Mouse (Mus musculus) monocyte, adult 2 months (primary cell): ENCODE measurements at regions not wholly inside any gene's neighbourhood (a gene's known extent, or its start where the extent isn't known, plus 50 kb on each side); places are given as distances from the start of the nearest gene placed in this dataset.

Source experiments
- DNase-seq, 2 experiments: peaks; one replicate each; pipeline ENCODE4 v3.0.0; 2022; ENCODE audit warnings: low spot score in 2 of 2, low read depth in 1 of 2

DNA sequence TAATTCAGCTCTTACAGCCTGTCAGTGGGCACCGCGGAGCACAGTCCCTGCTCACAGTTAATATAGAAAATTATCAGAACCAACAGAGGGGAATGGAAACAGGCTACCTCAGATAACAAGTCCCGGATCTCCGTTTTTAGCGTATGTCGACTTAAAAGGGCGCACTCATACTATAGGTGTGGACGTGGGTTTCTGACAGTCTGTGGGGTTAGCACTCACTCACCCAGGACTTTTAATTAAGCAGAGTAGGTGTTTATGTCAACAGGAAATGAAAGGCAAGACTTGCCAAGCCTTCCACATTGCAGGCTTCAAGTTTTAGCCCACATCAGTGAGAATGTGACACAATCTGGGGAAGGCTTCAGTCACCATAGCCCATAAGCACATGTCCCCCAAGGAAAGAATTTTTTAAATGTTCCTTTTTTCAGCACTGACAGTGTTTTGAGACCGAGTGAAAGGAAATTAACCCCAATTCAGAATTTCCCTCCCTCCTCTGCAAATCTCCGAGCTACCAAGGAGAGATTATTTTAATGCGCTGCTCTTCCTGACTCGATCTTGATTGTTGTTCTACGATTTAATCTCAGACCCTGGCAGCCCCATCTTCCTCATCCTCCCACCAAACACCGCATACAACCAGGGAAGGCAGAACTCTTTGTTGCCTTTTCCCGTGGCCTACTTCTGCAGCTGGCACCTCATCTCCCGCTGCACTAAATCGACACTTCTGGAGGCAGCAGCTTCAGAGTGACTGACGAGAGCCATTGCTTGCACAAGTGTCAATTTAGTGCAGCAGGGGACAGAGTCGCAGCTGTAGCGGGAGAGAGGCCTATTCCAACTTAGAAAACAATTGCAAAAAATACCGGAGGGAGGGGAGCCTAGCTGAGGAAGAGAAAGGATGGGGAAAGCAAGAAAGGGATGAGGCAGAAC, 629.7 kb downstream of the Rwdd3 start:
- DNase-seq = no peak

DNA sequence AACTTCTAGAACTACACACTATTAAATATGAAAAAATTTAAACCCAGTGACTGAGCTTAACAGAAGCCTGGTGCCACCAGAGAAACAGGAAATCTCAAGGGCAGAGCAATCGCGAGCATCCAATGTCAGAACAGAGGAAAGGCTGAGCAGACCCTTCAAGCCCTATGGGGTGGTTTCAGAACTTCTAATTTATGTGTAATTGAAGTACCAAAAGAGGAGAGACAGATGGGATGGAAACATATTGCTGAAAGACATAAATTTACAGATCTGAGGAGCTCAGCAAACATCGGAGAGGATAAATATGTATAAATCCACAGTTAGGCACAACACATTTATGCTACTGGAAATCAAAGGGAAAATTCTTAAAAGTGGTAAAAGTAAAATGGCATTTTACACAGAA, 637.6 kb downstream of the Rwdd3 start:
- no peak for DNase-seq

DNA sequence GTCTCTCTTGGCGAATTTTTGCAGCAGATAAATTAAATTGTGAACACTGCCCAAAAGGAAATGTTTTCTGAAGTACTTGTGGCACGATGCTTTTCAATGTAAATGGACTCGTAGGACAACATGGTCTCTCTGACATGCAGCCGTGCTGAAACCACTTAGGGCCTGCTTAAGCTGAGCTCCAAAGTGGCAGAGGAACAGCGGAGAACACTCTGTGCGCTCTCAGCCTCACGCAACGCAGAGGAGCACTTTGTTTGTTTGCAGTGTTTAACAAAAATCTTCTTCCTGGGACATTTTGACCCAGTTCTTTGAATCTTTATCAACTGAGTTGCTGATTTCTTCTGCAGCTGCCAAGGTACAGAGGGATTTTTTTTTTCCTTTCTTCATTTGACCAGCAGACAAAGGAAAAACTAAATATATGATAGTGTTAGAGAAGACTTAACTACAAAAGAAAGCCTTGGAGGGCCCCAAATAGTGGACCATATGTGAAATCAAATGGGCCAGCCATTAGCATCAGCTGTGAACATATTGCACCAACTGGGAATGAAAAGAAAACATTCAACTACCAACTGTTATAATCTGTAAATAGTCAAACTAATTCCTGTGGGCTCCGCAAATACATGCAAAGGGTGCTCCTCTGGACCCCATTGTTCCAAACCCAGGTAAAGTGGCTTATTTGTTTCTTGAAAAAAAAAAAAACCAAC, 639.5 kb downstream of the Rwdd3 start:
- DNase-seq = no peak

DNA sequence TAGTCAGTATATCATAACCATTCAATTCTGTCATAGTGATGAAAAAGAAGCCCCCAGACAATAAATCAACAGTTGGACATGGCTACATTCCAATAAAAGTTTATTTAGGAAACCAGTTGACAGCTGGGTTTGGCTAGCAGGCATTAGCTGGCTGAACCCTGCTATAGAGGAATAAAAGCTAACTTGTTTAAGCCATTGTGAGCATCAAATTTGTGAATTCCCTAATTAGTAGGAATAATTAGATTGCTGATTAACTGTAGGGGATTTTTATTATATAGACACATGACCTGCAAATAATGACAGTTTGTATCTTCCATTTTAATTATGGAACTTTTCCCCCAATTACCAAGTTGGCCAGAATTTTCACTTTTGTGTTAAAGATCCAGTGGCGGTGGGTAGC, 659.8 kb downstream of the Rwdd3 start:
- no peak for DNase-seq

DNA sequence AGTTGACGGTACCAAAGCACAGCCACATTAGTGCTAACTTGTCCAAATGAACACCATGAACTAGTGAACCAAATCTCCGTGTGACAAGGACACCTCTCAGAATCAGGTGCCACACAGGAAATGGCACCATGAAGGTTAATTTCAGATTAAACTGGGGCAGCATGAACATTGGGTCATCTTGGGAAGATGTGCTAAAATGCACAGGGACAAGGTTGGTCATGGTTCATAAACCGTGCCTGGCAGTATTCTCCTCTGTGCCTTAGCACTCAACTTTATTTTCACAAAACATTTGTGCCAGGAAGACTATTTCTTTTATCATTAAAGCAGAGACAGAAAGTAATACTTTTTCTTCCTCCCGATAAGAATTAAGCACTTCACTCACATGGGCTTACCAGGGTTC, 672.6 kb downstream of the Rwdd3 start:
- no peak for DNase-seq

DNA sequence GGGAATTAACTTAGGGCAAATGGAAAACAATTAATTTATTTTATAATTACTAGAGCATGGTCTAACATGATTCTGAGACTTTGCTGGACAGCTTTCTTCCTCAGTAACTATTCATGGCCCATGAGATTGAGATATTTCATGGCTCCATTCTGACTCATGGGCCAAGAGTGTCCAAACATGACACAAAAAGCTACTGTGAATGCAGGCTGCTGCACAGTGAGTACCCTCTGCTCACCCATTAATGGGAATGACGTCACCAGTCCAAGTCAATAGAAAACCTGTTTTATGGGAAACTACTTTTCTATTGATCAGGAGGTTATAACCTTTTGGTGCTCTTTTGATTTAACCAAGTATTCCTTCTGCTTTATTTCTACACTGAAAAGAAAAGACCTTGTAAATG, 693.6 kb downstream of the Rwdd3 start:
- no peak for DNase-seq

DNA sequence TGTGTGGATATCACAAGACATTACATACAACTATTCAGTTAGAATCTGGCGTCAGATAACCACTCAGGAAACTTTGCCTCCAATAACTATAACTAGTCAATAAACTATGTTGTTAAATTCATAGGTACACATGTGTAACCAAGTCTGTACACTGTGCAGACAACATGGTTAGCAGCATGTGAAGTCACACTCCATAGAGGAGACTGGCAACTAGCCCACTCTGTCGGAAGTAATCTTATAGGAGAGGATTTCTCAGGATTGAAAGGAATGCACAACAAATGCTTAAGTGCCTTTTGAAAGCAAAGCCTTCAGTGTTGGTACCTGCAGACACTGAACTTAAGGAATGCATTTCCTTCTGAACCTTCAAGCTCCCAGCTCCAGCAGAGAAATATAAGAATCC, 693.0 kb upstream of the Ptbp2 start:
- DNase-seq = no peak

DNA sequence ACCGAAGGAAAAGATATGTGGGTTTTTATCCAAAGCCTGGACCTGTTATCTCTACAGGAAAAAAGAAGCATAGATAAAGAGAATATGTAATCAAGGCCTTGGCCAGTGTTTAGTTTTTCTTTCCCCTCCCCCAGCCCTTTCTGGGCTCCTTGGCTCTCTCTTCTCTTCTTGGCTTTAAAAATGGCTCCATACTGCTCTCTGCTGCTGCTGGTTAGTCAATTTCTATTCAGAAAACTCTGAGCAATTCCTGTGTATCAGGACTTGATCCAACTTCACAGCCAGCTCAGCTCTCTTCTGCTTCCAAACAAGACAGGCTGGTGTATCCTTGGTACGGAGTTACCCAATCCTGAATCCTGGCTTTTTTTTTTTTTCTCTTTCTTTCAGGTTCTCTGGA, 689.4 kb upstream of the Ptbp2 start:
- no peak for DNase-seq

DNA sequence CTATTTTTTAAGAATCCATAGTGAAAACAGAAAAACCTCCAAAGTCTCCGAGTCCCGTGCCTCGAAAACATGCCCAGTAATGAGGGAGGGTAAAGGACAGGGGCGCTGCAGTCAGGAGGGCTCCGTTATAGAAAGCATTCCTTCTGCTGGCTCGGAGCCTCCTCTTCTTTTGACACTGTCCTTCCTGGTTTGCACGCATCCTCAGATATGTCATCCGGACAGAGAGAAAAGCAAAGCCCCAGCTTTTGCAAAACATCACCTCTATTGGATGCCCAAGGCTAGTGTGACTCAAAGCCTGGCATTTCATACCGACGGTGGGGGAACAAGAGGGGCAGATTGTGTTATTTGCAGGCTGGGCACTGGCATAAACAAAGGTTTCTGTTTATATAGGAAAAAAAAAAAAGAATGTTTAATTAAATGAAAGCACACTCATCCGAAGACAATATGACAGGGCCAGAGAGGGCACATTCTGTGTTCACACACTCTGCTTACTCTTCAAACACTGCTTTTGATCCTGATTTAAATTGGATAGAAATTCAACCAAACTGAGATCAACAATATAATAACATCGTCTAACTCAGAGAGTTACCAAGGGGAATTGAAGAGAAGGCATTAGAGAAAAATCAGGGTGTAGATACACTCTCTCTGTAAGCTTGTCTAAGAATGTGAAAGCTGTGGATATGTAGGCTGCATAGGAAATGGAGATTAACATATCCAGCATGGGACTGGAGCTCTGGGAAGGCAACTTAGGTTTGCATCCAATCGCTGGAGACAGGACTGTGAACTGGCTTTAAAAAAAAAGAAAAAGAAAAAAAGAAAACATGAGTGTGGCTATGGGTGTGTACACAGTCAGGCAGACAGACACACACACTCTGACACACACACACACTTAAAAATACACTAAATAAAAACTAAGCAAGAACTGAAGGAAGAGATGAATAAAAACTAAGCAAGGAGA, 688.7 kb upstream of the Ptbp2 start:
- no peak for DNase-seq

DNA sequence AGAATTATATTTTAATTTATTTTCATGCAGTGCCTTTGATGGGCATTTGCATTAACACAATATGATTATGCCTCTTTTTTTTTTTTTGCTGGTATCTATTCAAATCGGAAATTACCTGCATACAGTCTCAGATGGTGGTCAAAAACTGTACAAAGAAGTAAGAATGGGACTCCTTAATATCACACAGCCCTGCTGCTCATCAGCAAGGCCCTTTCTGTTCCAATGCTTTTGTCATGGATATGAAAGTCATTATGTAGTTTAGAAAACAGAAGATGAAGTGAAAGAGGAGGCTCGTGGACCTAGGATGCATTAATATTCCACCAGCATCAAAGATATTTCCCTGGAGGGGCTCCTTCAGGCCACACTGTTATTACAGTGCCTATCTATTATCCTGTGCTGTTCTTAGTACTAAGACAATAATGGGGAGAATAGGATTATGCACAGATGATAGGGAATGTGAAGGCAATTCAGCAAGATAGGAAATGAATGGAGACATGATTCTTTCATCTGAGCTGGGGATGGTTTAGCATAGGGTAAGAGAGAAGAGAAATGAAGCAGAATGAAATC, 687.7 kb upstream of the Ptbp2 start:
- no peak for DNase-seq

DNA sequence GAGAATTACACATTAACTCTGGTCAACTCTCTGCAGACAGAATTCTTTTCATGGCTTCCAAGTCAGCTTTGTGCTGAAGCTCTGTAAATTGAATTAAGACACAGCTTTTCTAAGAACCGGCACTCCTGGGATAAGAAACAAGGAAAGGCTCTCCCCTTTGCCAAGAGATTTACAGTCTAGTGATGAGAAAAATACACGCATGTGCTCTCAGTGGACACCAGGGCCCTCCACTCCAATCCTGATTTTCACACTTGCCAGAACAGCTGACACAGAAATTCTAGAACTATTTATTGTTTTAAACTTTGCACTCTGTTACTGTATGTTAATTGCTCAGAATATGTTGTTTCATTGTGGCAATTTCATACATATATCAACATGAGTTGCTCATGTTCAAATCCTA, 684.6 kb upstream of the Ptbp2 start:
- DNase-seq = no peak

DNA sequence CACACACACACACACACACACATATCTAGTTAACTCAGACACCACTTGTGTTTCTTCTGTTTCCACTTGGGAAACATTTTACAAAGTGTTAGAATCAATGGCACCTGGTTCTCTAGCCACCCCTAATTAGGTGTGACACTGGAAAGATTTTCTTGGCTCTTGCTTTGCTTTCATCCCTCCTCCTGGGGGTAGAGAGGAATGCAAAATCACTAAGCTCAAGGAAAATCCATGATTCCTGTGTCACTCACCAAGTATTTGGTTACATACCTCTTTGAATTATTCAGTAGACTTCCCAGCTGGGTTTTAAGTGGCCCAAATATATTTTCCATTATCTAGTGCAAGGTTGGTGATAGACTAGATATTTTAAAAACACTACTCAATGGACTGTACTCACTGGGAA, 676.5 kb upstream of the Ptbp2 start:
- no peak for DNase-seq

DNA sequence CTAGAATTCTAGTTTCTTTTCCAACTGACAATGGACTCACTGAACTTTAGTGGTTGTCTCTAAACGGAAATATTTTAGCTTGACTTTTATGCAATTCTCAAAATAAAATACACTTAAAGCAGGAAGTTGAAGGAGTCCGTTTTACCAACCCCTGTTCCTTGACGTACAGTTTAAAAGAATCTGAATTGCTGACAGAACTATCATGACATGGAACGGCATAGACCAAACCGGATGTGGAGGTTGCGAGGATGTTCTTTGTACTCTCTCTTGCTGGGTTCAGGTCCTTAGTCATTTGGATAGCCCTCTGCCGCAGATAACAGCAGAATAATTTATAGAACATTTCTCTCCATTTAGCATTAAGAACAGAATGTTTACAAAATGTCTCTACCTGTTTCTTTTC, 673.6 kb upstream of the Ptbp2 start:
- DNase-seq = no peak

DNA sequence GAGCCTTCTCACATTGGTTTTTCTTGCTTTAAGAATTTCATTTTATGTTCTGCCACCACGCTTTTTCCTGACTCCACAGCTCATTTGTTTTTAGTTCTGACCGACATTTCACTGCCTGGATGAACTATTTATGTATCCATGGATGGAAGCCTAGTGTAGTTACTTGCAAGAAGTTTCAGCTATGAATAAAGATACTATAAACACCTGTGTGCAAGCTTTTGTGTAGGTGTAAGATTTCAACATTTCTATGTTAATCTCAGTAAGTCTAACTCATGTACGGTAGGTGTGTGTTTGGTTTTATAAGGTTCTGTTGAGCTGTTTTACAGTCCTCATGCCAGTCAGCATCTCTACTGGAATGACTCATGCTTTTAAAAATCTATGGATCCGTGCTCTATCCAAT, 656.9 kb upstream of the Ptbp2 start:
- DNase-seq = no peak

DNA sequence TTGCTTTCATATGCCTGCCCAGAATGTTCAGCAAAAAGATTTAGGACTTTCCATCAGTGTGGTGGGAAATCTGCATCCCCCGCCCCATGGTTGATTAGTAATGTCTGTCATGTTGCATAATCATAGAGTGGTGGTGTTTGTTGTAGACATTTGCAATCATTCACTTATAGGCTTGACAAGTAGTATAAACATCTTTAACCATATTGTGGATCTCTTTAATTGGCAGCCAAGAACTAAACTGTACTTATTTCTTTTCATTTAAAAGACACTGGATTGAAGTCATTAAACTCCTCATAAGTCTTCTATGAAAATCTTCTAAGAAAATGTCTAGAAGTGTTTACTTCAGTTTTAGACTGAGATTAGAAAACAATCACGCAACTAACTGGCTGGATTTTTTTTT, 646.0 kb upstream of the Ptbp2 start:
- DNase-seq = no peak

DNA sequence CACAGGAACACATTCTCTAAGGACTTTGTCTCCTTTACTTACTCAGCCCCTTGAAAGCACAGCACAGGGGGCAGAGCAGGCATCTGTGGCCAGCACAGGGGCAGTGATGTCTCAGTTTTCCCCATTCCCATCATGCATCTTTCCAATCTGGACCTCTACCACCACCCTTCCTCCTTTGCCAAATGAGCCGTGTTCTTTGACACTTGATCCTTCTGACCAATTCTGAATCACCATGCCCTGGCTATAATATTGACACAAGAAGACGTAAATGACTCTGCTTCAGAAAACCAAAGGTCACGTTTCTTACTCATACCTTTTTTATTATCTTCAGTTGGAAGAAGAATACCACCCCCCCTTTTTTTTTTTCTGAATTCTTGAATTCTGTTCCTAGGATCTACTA, 632.4 kb upstream of the Ptbp2 start:
- no peak for DNase-seq

DNA sequence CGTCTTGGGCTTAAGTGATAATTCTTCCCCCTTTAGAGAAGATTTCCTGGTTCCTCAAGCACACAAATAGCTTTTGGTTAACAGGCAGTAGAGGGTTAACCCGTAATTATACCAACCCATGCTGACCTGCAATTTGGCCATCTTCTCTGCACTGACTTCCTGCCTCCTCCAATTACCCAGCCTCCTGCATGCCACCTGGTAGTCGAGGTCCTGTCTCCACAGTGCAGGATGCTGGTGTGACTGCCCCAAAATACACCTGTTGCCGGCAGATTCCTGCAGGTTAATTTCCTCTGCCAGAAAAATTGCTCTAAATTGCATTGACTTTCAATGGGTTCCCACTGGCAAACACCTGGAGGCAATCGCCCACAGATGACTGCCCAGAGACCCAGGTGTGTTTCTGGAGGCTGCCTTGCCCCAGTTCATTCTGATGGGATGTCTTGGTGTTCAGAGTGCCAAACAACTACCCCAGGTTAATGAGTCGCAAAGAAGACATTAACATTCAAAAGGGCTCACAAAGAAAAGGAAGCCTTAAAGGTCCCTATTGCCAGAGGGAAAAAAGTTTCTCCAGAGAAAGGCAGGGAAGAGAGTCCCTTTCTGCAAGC, 591.5 kb upstream of the Ptbp2 start:
- DNase-seq = no peak

DNA sequence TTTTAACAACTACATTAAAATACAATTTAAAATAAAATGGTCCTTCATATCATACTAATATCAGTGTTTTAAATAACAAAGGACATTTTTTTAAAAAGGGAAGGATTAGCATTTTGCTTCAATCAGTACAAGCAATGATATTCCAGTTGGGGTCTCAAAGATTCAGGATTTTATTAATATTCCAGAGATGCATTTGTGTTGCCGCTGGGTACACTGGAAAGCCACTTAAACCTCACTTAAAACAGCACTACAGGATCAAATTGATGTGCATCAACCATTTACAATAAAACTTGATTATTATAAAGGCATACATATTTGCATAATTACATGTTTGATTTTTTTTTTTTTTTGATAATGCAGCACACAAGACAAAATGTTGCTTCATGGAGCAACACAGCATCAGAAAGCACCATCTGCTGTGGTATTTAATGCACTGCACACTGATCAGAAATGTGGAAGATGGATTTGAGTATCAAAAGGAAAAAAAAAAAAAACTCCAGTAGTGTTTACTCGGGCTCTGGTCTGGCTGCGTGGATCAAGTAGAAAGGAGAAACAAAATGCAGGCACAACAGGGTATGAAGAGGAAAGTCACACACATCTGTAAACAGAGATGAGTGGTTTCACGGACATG, 558.6 kb upstream of the Ptbp2 start:
- no peak for DNase-seq

DNA sequence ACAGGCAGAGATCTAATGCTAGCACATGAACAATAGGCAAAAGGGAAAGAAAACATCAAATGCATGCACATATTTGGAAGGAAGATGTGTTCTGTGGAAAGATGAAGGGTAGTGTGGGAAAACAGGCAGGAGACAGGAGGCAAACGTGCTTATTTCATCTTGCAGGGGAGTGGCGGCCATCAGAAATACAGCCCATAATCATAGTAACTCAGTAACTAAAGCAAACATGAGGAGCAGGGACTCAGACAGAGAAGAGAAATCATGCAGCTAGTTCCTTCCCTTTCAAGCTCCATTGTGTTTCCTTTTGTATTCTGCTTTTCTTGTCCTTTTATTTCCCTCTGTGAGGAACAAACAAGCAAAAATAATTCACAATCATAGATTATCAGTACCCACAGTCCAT, 557.6 kb upstream of the Ptbp2 start:
- no peak for DNase-seq

DNA sequence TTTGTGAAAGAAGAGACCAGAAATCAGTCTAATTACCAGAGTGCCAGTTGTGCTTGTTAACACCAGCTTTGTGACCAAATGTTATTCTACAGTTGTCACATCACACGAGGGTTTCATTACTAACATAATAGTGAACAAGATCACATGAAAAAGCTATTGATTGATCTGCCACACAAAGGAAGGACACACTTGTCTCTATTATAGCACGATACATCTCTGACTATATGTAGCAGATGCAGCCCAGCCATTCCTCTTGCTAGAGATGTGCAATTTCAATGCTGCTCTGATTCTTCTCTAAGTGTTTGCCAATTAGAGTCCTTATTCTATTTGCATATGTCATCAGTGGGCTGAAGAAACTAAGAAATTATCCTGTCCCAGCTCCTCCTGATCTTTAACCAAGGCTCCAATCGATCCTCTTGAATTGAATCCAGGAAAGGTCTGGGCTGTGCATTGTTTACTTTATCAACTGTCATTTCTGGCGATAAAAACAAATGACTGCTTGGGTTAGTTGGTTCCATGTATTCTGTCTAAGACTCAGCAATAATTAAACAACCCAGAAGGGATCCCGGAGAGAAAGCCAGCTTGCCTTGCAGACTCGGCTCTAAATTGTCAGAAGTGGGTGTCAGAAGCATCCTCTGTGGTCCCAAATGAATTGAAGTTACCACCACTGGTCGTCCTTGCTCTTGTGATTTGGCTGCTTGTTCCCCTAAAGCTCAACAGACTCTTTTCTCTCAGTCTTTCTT, 551.7 kb upstream of the Ptbp2 start:
- no peak for DNase-seq
